Mouse (Mus musculus): Measurements from ENCODE around the gene Serpini2. TPM values are rescaled to one million over a fixed set of nuclear protein-coding genes. Genes with fewer than 3 reads are reported as not detected.
A peak's percentile ranks its signal among the peaks of the same experiment; 100 is the strongest.

Serpini2 gene
- polyA plus RNA-seq, 1 experiment from 2014 or later: not detected

DNA sequence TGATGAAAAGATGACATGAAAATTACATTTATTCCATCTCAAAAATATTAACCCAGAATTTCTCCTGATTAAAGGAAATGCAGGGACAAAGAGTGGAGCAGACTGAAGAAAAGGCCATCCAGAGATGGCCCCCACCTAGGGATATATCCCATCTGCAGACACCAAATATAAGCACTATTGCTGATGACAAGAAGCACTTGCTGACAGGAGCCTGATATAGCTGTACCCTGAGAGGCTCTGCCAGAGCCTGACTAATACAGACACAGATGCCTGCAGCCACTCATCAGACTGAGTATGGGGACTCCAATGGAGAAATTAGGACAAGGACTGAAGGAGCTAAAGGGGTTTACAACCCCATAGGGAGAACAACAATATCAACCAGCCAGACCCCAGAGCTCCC lies 5.2 kb upstream of the Serpini2 start:
- in situ Hi-C loops (cut with MboI; ENCODE audit: low pct_unique_long_range_greater_than_20kb): no loop called here
- ChIA-PET CTCF (no interaction called here), POLR2A (no interaction called here)
- peaks cover 40% of the 10 kb centered on the region for H3K27me3 ChIP-seq
- DNase-seq (ENCODE audit: low read depth, low spot score) (no peak), ATAC-seq (no peak)
- no peak for TF ChIP-seq CTCF (IDR thresholded peaks at IDR 0.05)

DNA sequence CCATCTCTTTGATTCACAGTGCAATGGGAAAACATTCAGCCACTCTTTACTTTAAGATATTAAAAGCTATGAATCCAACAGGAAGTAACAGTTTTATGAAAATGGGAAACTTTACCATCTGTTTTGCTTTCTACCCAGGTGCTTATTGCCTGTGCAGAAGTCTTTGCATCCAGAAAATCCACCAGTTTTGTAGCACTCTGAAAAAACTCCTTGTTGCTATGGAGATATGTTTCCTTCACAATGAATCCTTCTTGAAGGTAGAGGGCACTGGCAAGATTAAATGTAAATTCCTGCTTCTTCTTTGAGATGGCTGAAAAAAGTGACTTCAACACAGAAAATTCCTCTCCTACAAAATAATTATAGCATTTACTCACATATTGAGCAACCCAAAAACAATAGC lies 10.5 kb downstream of the Serpini2 start:
- TF ChIP-seq CTCF (IDR thresholded peaks at IDR 0.05): no peak
- POLR2A ChIA-PET: no interaction called here
- ATAC-seq (no peak), DNase-seq (ENCODE audit: low read depth, low spot score) (no peak)
- H3K27me3 ChIP-seq: peaks cover 25% of the 10 kb centered on the region
- in situ Hi-C loops (cut with MboI; ENCODE audit: low pct_unique_long_range_greater_than_20kb): no loop called here
- CTCF ChIA-PET: interaction anchor here (1.5 kb wide), 1 partner anchor 17 kb away, joined by 3 read pairs; no protein-coding TSS in a partner anchor

DNA sequence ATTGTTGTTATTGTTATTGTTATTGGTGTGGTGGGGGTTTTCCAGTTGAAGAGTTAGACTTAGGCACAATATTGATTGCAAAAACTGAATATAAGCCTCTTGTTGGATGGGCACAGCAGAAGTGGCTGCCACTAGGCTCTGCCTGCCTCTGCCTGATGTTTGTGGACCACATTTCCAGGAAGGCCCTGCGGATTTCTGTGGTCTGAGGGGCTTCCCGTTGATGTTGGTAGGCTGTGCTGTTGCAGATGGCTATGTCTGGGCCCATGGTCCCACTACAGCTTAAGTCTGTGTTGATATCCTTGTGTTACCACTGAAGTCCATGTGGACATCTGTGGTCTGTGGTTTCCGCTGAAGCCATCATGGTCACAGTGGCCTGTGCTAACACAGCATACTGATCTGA lies 50.2 kb downstream of the Serpini2 start:
- peaks cover 40% of the 10 kb centered on the region for H3K27me3 ChIP-seq
- DNase-seq (ENCODE audit: low read depth, low spot score) (no peak), ATAC-seq (no peak)
- CTCF ChIA-PET: interaction anchor here (1.4 to 2.1 kb wide), 2 partner anchors 502 to 780 kb away, joined by 3 to 8 read pairs; no protein-coding TSS in a partner anchor
- no peak for TF ChIP-seq CTCF (IDR thresholded peaks at IDR 0.05)
- in situ Hi-C loops (cut with MboI; ENCODE audit: low pct_unique_long_range_greater_than_20kb): loop anchor here (5.0 to 25.0 kb wide), 4 partner anchors 298 to 768 kb away; no protein-coding TSS in a partner anchor
- POLR2A ChIA-PET: interaction anchor here (0.7 kb wide), 2 partner anchors 233 to 300 kb away, joined by 3 to 6 read pairs; no protein-coding TSS in a partner anchor

DNA sequence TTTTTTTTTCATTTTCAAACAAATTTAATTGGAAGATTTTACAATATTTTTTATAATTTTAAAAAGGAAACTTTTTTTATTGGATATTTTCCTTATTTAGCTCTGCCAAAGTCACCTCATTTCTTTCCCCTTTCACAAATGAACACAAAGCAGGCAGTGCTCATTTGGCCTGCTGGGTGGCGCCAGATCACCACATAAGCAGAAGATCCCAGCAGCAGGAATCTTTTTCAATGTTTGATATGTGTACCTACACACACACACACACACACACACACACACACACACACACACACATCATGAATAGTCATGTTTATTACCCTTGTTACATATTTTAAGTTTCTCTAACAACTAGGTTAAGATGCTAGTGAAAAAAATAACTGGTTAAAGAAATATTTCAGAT lies 50.7 kb downstream of the Serpini2 start:
- peaks cover 37% of the 10 kb centered on the region for H3K27me3 ChIP-seq
- DNase-seq (ENCODE audit: low read depth, low spot score) (no peak), ATAC-seq (no peak)
- TF ChIP-seq CTCF (IDR thresholded peaks at IDR 0.05): peak; percentile 89
- in situ Hi-C loops (cut with MboI; ENCODE audit: low pct_unique_long_range_greater_than_20kb): loop anchor here (25.0 kb wide), 1 partner anchor 768 kb away; no protein-coding TSS in a partner anchor
- ChIA-PET POLR2A (interaction anchor here (0.7 kb wide), 1 partner anchor 300 kb away, joined by 6 read pairs; no protein-coding TSS in a partner anchor), CTCF (interaction anchor here (1.2 to 2.1 kb wide), 3 partner anchors 87 to 780 kb away, joined by 3 to 8 read pairs (median 3); no protein-coding TSS in a partner anchor)

DNA sequence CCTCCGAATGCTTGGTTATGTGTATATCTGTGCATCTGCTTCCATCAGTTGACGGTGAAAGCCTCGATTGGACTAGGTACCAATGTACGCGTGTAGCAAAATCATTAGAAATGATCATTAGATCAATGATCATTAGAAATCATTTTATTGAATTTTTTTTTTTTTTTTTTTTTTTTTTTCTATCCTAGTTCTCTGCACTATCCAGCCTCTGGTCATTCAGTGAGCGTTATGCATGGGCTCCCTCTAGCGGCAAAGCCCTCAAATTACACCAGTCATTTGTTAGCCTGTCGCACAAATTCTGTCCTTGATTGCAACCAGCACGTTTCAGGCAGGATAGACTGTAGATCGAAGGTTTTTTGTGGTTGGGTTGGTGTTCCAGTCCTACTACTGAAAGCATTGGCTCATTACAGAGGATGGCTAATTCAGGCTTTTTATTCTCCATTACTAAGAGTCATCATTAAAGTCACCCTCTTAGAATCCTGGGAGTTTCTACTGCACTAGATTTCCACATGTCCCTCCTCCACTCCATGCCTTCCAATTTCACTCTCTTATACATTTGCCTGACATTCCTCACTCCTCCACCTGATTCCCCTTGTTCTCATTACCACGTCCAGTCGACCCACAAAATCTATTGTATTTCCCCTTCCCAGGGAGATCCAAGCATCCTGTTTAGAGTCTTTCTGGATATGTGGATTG lies 66.9 kb downstream of the Serpini2 start:
- in situ Hi-C loops (cut with MboI; ENCODE audit: low pct_unique_long_range_greater_than_20kb): loop anchor here (25.0 kb wide), 1 partner anchor 784 kb away; no protein-coding TSS in a partner anchor
- DNase-seq (ENCODE audit: low read depth, low spot score): no peak
- ChIA-PET CTCF (interaction anchor here (0.7 to 0.9 kb wide), 2 partner anchors 9 to 23 kb away, joined by 3 to 5 read pairs; no protein-coding TSS in a partner anchor), POLR2A (no interaction called here)
- peaks cover 17% of the 10 kb centered on the region for H3K27me3 ChIP-seq
- peak; percentile 74 for ATAC-seq
- peak; percentile 85 for TF ChIP-seq CTCF (IDR thresholded peaks at IDR 0.05)

Other genes starting within 250 kb of the Serpini2 start
- gene Zbbx, start 105.0 kb downstream of the Serpini2 start, polyA plus RNA-seq (2021): not detected
- not detected for gene Wdr49, start 212.1 kb upstream of the Serpini2 start, polyA plus RNA-seq (2021)